Mouse (Mus musculus): Measurements from ENCODE around the gene Olfr410. TPM values are rescaled to one million over a fixed set of nuclear protein-coding genes. Genes with fewer than 3 reads are reported as not detected.

Olfr410 gene
- total RNA-seq (2015): not detected in 2 replicates
- total RNA-seq (2017): not detected in 2 replicates

DNA sequence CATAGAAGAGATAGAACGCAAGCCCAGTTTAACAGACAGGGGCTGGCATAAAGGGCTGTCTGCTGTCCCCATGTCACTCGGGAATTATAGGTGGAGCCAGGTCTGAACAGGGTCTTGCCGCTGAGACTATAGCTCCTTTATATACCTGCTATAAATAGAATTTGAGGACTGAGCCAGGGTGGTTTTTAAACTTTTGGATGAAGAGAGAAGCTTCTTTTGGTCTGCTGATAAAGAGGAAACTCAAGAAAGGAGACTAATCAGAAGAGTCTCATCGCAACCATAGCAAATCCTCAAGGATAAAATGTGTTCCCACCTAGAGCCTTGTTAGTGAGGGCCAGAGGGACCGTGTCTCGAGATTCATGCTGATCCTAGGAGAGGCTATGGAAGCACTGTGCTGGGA lies at the start of gene Olfr410:
Gene Olfr410 (minus strand): TSS at position 101 of the 400 bp plus-strand sequence.
- no peak for ATAC-seq (replicated peaks; ENCODE audit: poor library complexity)

DNA sequence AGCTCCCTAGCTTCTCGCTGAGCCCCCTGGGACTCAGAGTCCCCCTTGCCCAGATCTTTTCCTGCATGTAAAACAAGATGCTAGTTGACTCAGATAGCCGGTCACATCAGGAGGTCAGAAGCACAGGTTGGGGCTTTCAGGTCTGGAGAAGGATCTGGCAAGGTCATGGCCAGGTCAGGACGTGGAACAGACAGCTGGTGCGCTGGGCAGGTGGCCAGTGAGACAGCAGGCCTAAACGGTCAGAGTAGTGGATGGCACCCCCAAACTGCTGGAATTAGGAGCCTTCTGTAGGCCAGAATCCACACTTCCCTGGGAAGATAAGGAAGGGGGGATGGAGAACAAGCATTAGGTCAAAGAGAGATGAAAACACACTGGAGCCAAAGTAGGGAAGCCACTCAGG lies 49.4 kb upstream of the Olfr410 start:
- ATAC-seq (replicated peaks; ENCODE audit: poor library complexity): no peak

DNA sequence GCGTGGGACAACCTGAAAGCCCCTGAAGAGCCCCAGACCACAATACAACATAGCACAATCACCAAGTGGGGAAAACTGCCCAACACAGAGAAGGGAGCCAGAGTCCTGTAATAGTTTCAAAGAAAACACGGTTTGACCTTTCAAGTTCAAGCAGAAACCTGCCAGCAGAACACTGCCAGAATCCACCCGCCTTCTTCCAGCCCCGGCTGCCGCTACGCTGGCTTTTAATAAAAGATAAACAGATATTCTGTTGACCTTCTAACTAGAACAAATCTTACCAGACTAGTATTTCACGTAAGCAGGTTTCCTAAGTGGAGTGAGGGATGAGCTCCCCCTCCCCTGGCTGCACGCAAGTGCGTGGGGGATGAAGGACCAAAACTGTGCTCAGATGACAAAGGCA lies 47.8 kb upstream of the Olfr410 start:
- no peak for ATAC-seq (replicated peaks; ENCODE audit: poor library complexity)

DNA sequence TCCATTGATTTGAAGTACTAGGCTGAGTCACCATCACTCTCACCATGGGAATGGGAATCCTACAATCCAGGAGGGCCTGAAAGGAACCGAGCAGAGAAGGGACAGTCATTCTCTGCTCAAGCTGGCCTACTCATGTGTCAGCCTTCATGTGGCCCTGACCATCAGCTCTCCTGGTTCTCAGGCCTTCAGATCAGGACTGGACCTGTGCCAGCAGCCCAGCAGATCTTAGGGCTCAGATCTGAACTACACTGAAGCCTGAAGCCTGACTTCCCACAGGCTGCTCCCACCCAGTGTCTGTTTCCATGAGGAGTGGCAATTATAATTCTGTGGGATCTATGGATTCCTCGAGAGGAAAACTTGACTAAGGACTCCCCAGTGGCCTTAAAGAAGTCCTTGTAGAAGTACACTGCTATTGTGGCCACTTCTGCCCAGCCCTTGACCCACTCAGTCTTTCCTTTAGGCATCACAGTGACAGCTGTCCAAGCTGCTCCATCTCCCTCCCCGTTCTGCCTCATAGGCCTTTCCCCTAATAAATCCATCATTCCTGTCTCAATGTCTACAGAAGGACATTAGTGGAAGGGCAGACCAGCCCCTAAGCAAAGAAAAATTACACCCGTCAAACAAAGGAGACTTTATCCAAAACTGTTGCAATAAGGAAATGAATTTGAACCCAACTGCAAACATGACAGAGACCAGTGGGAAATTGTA lies 41.5 kb upstream of the Olfr410 start:
- no peak for ATAC-seq (replicated peaks; ENCODE audit: poor library complexity)

DNA sequence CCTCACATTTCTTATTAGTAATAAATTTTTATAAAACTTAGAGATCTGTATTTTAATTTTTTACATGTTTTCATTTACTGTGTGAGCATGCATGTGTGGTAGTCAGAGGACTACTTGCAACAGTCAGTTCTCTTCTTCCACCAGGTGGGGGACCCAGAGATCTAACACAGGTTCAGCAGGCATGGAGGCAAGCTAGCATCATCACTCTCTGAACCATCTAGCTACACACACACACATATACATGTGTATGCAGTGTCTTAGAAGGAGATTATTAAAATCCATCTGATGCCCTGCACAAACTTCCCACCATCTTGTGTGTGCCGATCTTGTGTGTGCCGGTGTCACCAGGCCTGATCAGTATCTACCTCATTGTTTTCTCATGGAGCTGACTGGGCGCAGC lies 39.0 kb upstream of the Olfr410 start:
- peak; percentile 78 for ATAC-seq (replicated peaks; ENCODE audit: poor library complexity)

DNA sequence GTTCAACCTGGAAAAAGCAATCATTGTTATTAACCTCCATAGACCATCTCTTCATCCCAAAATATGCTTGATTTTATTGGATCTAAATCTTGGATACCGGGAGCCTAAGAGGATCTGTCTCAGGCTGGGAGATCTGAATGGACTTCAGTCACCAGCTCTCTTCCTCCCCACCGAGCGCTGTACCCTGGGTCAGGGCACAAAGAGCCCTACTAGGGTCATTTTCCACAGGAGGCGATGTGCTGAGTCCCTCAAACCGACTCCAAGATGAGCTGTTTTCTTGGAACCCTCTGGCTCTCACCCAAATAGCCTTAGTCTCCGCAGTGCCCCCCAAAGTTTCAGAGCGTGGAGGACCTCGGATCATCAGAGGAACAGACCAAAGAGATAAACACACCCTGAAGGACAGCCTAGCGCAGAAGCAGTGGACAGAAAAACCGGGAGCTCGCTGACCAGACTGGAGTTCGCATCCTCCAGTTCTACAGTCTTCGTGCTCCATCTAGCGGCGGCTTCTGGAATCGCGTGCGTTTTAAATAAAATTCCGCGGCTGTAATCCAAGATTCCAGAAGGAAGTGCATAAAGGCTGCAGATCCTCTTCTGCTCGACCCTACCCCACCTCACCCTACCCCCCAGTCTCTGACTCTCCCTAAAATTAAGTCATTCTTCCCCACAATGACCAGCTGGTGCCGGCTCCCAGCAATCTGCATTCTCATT lies 33.7 kb upstream of the Olfr410 start:
- peak; percentile 81 for ATAC-seq (replicated peaks; ENCODE audit: poor library complexity)

DNA sequence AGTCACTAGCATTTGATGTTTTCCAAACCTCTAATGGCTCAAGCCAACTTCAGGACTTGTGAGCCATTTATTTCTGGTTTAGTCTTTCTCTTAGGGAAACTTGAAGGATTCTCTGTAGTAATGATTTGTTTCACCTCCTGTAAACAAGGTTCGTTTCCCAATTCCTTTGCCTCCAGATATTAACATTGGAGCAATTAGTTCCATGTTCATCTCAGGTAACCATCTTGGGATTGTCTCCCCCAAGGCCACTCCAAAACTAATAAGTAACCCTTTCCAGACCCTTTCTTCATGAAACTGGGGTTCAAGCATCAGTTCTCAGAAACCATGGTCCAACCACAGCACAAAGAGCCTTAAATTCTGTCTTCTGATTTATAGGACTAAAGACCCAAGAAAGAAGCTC lies 23.9 kb upstream of the Olfr410 start, which contains the start of gene Olfr412:
Gene Olfr412 (plus strand): TSS at position 301 of the 400 bp plus-strand sequence.
- ATAC-seq (replicated peaks; ENCODE audit: poor library complexity): no peak

DNA sequence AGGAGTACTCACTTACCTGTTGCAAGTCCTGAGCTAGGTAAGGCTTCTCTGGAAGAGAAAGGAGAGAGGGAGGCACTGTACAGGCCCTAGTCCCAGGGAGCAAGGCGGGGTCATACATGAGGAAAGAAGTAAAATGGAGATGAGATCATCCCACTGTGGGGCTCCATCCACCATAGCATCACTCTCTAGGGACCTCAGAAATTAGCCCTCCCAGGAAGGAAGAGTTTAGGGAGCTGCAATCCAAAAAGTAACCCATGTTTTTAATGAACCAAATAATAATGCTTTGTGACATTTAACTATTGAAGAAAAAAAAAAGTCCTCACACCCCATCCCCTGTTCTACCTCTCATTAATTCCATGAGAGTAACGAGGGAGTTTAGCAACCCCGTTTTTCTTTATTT lies 14.7 kb upstream of the Olfr410 start, which contains the start of gene Olfr411:
Gene Olfr411 (minus strand): TSS at position 101 of the 400 bp plus-strand sequence.
- no peak for ATAC-seq (replicated peaks; ENCODE audit: poor library complexity)

DNA sequence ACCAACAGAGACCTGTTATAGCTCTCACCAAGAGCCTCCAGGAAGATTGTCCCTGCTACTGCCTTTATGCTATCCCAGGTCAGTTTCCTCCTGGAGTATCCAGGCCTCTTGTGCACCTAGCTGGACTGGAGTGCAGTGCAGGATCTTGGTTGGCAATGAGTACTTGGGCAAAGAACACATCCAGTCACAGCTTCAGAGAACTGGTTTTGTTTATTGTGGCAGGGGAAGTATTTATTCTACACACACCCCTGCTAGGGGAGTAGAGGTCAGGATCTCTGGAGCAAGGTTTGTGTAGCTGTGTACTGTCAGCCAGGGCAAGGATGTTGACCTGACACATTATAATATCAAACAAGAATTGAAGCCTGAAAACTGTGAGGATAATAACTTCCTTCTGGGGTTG lies 9.1 kb downstream of the Olfr410 start:
- ATAC-seq (replicated peaks; ENCODE audit: poor library complexity): no peak

DNA sequence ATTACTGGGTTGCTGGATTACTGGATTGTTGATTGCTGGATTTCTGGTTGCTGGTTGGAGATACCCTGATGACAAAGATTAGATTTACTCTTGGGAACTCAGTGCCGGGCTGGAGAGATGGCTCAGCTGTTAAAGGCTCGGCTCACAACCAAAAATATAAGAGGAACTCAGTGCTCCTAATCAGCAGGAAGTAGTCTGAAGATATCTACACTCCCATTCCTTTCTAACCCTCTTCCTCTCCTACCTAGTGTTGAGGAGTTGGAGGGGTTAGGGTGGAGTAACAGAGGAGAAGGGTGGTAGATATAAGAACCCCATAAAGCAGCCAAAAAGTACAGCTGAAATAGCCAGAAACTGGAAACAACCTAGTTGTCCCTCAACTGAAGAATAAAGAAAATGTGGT lies 11.8 kb downstream of the Olfr410 start:
- ATAC-seq (replicated peaks; ENCODE audit: poor library complexity): no peak

DNA sequence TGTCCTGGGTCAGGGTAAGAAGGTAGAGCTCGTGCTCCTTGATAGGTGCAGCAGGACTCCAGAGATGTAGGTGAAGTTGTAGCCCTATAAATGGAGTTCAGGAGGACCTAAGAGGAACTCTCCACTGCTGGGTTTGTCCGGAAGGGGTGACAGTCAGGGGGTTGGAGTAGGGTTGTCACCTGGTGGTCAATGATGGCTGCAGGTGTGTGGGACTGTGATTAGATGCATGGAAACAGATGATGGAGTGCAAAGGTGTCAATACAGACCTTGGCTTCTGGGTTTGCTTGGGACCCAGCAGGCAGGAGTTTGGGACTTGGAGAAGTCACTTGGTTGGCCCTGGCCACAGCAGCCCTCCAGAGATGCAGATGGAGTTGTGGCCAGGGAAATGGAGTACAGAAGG lies 50.6 kb downstream of the Olfr410 start:
- no peak for ATAC-seq (replicated peaks; ENCODE audit: poor library complexity)

DNA sequence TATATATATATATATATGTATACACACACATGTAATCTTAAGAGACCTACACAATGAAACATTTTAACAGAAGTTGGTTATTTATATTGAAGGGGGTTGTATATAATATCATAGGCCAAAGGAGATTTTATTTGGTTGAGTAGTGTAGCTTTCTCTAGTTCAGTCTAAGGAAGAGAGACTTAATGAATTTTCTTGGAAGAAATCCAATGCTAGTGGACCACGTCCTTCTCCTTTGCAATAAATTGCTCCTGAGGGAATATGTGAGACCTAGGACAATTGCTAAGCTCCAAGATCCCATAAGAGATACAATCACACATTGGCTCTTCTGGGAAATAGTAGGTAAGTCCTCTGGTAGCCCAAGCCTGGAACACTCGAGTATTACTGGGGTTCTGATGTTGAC lies 54.4 kb downstream of the Olfr410 start, which contains the start of gene Olfr59:
Gene Olfr59 (plus strand): TSS at position 301 of the 400 bp plus-strand sequence.
- no peak for ATAC-seq (replicated peaks; ENCODE audit: poor library complexity)

Other genes with a start within 250 kb of the Olfr410 start
- not detected in 2 replicates for gene Olfr401, start 224.3 kb downstream of the Olfr410 start, total RNA-seq (2015)
- gene Olfr401, start 224.3 kb downstream of the Olfr410 start, total RNA-seq (2017): not detected in 2 replicates
- not detected in 2 replicates for gene Olfr402, start 184.5 kb downstream of the Olfr410 start, total RNA-seq (2015)
- gene Olfr402, start 184.5 kb downstream of the Olfr410 start, total RNA-seq (2017): not detected in 2 replicates
- gene Olfr403, start 151.8 kb downstream of the Olfr410 start, total RNA-seq (2015): not detected in 2 replicates
- gene Olfr403, start 151.8 kb downstream of the Olfr410 start, total RNA-seq (2017): not detected in 2 replicates
- not detected in 2 replicates for gene Olfr43, start 126.7 kb downstream of the Olfr410 start, total RNA-seq (2015)
- gene Olfr43, start 126.7 kb downstream of the Olfr410 start, total RNA-seq (2017): not detected in 2 replicates
- not detected in 2 replicates for gene Olfr406, start 78.2 kb downstream of the Olfr410 start, total RNA-seq (2015)
- not detected in 2 replicates for gene Olfr406, start 78.2 kb downstream of the Olfr410 start, total RNA-seq (2017)
- not detected in 2 replicates for gene Olfr59, start 54.3 kb downstream of the Olfr410 start, total RNA-seq (2015)
- gene Olfr59, start 54.3 kb downstream of the Olfr410 start, total RNA-seq (2017): not detected in 2 replicates
- not detected in 2 replicates for gene Olfr411, start 14.6 kb upstream of the Olfr410 start, total RNA-seq (2015)
- not detected in 2 replicates for gene Olfr411, start 14.6 kb upstream of the Olfr410 start, total RNA-seq (2017)
- not detected in 2 replicates for gene Olfr412, start 24.0 kb upstream of the Olfr410 start, total RNA-seq (2015)
- not detected in 2 replicates for gene Olfr412, start 24.0 kb upstream of the Olfr410 start, total RNA-seq (2017)

Data from megakaryocyte progenitor cell, adult 5-6 weeks (primary cell).